Mouse (Mus musculus) layer of hippocampus, postnatal 10 days (tissue): Measurements from ENCODE around the gene Ppp3ca. TPM values are rescaled to one million over a fixed set of nuclear protein-coding genes. Genes with fewer than 3 reads are reported as not detected.

Experiments
- DNase-seq, 2 experiments: peaks; one replicate each; pipeline ENCODE4 v3.0.0; 2021; ENCODE audit warnings: low spot score in 2 of 2
- microRNA-seq, 2 experiments: library from miRNA; unstranded; fragments of <30 nt; microRNA quantifications; one replicate each; pipeline ENCODE4 v1.2.0; 2021
- total RNA-seq, 2 experiments: library from RNA; stranded (reverse); gene quantifications; 2 replicates each; pipeline ENCODE4 v1.2.3; 2021

The Ppp3ca gene
- total RNA-seq, 2 experiments from 2014 or later: 787 to 796 TPM

- DNase-seq: no peak
Observed at GRCm38 (mm10) chr3:136986096-136986881, 316.4 kb downstream of the Ppp3ca start.

Small RNAs within 50 kb of the gene (microRNA-seq; reads per million reads assigned to microRNA genes)
- gene Gm44327: 0 reads per million in 2 experiments
